Mouse (Mus musculus) monocyte, adult 2 months (primary cell): Measurements from ENCODE around the gene B4galnt2.
"Not testable (repeated sequence)": the region's sequence is repeated elsewhere in the genome, so short reads cannot be mapped to it uniquely, and the experiment has no call there.

Experiments used
- DNase-seq, 2 experiments: peaks; one replicate each; pipeline ENCODE4 v3.0.0; 2022; ENCODE audit warnings: low spot score in 2 of 2, low read depth in 1 of 2

B4galnt2 gene

DNA sequence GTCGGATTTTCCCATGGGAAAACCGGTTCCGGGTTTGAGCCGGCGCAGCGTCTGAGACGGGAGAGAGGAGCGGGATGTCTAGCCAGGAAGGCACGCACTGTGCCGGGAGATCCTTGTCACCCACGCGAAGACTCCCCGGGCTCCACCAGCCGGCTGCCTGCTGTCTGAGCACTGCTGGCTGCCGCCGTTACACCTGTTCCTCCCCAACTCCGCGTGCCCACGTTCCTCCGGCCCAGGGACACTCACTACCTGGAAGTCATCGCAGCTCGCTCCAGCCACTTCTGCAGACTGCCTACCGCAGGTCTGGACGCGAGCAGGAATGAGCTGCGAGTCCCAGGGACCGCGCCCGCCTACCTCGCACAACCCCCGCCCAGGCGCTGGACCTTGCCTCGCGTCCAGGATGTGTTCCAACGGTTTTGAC is at the start of gene B4galnt2:
B4galnt2 (minus strand) TSS at position 321 of the 421 bp plus-strand sequence.
- no peak for DNase-seq

DNA sequence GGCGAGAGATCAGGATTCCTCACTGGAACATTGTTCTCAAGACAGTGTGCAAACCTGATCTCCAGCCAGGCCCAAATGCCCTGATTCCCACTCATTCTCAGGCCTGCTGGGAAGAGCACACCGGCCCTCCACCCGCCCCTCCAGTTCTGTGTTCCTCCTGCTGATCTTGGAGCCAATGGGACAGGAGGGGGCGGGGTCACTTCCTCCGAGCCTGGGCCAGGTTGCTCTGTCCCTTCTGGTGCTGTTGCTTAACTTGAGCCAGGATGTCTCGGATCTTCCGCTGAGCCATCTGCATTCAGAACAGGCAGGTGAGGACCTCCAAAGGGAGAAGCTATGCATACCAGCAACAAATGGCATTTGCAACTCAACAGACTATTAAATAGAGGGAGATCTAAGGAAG is 48.6 kb upstream of the B4galnt2 start:
- no peak for DNase-seq

DNA sequence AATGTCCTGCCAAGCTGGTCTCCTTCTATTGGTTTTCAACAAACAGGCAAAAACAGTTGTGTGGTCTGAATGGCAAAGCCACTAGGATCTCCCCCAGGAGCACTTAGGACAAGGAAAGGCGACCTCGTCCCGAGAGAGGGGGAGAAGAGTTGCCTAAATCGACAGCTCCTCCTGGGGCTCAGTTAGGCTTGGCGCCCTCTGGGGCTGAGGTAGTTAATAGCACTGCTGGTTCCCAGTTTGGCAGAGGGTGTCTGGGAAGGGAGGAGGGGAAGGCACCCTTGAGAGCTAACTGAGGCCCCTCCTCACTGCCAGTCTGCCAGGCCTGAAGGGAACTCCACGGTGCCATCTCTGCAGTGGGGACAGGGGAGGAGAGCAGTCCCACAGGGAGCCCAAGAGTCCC is 44.5 kb upstream of the B4galnt2 start:
- no peak for DNase-seq

DNA sequence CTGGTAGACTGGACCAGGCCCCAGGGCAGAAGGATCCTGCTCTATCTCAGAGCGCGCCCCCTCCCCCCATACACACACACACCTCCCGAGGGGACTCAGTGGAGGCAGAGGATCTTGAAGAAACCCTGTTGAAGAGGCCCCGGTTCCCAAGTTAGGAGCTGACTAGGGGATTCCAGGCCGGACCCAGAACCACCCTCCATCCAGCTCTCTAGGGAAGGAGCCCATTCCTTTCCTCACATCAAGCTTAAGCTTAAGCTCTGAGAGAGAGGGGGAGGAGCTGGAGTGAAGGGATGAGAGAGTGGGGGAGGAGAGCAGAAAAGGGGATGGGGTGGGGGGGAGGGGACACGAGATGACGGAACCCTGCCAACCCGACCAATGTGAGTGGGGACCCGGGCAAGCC is 43.6 kb upstream of the B4galnt2 start:
- no peak for DNase-seq

DNA sequence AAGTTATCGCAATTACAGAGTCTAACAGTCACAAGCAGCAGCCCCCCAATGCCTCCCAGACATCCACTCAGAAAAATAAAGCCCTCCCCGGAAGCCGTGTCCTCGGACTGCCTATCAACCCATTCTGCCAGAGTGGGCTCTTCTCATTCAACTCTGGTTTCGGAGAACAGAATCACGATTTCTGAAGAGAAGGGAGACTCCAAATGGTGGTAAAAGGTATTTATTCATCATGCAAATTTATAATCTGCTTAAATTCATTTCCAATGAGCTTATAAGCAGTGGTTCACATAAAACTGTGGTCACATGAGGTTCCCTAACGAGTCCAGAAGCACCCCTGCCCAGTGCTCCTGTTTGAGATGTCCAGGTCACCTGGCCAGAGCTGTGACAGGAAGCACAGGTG is 42.7 kb upstream of the B4galnt2 start:
- no peak for DNase-seq

DNA sequence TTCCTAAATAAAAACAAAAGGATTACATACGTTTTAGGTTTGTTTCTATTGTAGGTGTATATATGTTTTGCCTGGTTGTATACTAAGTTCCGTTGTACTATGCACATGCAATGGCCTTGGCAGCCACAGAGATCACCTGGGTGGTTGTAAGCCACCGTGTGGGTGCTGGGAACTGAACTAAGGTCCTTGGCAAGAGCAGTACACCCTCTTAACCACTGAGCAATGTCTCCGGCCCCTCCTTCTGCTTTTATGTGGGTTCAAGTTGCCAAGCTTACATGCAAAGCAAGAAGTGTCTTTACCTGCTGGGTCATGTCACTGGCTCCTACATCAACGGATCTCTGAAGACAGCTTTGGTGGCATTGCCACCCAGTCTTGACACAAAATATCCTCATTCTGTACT is 38.6 kb upstream of the B4galnt2 start:
- DNase-seq, result no peak

DNA sequence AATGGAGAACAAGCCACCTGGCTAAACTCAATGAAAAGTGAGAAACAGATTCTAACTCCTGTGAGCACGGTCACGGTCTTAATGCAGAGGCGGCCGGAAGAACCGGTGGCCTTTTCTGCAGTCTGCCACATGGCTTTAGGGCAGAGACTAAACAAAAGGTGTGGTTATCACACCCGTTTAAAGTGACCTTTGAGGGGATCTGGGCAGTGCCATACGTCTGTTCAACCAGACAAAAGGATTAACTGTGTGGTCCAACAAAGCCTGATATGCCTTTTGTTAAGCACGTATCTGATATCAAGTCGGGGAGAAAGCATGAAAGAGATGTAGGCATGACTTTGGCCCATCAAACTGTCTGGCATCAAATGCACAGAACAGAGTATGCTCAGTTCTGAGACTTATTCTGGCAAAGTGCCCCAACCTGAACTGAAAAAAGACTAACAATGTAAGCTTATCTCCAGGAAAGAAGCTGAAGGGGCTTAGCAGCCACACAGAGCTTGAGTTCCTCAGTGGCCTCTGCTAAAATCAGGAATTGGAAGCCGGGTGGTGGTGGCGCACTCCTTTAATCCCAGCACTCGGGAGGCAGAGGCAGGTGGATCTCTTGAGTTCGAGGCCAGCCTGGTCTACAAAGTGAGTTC is 31.3 kb upstream of the B4galnt2 start:
- DNase-seq, result no peak

DNA sequence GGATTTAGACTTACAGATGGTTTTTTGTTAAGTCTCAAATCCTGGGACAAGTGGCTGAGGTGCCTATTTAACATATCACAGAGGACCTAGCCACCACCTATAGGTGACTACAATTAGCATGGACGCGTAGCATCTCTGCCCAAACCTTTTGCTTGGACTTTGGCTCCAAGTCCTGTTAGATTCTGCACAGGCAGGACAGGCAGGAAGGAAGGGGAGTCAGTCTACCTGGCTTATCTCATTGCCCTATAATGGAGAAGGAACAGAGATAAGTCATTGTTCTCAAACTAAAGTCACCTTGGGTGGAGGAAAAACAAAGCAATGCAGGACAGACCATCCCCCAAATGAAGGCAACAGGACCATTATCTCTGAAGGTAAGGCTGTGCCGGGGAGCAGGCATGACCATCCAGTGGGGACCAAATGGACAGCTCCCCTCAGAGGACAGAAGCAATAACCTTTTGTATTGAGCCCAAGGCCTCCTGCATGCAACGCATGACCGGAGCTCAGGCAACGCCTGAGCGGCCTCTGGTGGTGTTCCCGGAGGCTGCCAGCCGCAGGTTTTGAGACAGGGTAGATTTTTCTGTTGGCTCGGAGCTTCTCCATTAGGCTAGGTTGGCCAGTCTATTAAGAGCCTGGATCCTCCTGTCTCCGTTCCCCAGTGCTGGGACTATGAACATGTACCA is 25.3 kb upstream of the B4galnt2 start:
- no peak for DNase-seq

DNA sequence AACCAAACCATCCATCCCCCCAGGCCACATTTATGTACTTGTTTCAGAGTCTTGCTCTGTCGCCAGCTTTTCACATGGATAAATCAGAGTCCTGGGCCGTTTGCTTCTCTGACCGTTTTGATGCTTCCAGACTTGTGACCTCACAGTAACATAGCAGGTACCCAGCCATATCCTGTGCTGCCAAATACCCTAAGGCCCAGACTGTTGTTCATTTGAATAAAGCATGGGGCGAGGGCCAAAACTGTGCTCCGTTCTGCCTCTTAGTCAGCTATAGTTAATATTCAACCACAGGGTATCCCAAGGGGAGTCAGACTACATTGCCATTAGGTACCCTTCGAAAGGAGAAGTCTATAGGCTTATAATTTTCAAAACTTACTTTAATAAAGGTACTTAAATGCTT is 21.7 kb upstream of the B4galnt2 start:
- no peak for DNase-seq

DNA sequence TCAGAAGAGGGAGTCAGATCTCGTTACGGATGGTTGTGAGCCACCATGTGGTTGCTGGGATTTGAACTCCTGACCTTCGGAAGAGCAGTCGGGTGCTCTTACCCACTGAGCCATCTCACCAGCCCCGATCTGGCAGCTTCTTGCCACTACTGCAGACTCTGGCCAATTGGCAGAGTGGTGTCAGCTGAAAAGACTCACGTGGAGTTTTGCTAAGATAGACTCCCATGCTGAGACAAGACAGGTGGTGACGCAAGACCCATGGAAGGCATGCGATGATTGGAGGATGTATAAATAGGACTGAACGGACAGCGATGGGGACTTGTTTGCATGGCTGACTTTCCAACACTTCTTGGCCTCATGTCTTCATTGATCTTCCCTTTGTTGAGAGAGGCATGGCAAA is 17.5 kb upstream of the B4galnt2 start:
- DNase-seq, result not testable (repeated sequence)

DNA sequence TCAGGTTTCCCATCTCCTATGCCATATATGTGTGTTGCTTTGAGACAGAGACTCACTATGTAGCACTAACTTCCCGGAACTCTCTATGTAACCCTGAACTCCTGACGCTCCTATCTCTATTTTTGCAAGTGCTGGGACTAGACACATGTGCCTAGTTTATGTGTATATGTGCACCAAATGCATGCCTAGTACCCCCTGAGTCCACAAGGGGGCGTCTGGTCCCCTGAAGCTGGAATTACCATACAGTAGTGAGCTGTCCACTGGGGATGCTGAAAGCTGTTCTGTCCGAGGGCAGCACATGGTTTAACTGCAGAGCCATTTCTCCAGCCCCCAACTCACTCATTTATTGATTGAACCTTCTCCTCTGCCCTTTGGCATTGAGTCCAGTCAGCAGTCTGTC is 11.7 kb upstream of the B4galnt2 start:
- DNase-seq, result no peak

DNA sequence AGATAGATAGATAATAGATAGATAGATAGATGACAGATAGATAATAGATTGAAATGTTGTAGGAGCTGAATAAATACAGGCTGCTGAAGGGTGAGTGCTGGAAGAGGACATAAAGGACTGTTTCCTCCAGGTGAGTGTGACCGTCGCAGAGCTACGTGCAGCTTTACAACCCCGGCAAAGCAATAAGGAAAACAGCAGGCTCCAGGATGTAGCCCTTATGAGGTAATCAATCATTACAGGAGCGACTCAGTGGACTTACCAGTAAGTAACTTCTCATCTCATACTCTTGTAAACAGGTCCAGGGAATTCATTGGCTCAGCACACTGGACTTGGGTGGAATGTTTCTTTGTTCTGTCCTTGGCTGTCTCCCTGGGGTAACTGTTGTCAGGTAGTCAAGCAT is 11.3 kb upstream of the B4galnt2 start:
- no peak for DNase-seq

DNA sequence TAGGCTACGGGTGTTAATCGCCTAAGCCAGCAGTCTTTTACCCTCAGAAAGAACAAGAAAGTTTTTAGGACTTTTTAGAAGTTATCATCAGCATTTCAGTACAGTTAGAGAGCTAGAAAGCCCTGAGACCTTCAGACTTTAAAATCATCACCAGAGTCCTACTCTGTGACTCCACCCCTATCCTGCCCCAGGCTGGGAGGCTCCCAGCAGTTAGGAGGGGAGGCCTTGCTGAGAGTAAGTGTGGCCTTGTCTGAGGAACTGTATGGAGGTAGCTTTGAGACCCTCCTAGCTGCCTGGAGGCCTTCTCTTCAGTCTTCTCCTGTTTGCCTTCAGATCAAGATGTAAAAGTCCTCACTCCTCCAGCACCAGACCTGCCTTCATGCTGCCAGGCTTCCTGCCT is 9.5 kb upstream of the B4galnt2 start:
- DNase-seq, result no peak

DNA sequence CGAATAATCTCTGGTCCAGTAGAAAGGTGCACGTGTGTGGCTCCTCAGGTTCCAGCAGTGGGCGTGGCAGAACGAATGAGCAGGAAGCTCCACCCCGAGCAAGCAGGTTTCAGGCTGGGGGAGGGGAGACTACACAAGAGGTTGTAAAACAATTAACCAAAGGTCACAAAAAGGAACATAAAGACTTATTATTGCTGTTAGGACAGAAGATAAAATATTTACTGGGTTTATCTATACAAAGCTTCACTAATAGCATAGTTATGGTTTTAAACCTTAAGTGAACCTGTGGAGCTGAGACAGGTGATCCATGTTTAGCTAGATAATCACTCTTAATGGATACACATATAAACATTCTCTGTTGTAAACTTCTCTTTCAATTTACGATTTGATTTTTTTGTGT is 8.8 kb upstream of the B4galnt2 start:
- not testable (repeated sequence) for DNase-seq

DNA sequence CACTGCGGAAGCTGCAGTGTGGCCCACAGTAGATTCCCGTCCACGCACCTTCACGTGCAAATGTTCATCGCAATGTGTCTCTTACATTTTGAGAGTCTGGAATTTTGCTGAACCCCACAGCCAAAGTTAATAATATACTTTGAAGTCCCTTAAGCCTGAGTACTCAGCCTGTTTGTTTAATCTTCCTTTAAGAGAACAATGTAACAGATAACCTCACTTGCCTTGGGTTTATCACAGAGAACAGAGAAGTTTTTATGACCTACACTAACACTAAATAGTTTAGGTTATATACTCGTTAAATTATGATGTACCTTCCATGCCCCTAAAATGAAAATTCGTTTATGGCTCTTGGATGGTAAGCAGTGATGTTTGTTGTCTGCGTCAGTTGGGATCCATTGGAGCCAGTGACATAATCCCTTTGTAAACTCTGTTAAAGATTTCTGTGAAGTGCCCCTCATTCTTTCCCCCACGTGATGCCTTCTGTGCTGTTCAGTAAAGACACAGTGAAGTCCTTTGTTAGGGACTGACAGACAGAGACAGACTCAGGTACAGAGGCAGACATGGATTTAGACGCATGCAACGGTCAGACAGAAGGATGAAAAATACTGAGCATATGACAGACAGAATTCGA is 7.4 kb upstream of the B4galnt2 start:
- DNase-seq, result no peak

DNA sequence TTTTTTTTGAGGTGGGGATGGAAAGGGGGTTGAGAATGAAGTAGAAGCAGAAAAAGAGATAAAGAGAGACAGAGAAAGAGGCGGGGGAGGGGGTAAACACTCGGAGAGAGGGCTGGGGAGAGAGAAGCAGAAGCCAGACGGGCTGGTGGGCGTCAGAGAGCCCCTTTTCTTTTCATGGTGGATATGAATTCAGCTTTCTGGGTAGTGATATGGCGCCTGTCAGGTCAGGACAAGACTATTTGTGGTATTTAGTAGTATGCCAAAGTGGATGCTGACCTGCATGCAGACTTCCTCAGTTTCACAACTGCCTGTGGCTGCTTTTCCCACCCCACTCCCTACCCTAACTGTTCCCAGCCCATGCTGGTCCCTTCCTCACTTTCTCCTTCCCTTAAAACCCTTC is 1.7 kb upstream of the B4galnt2 start:
- no peak for DNase-seq

DNA sequence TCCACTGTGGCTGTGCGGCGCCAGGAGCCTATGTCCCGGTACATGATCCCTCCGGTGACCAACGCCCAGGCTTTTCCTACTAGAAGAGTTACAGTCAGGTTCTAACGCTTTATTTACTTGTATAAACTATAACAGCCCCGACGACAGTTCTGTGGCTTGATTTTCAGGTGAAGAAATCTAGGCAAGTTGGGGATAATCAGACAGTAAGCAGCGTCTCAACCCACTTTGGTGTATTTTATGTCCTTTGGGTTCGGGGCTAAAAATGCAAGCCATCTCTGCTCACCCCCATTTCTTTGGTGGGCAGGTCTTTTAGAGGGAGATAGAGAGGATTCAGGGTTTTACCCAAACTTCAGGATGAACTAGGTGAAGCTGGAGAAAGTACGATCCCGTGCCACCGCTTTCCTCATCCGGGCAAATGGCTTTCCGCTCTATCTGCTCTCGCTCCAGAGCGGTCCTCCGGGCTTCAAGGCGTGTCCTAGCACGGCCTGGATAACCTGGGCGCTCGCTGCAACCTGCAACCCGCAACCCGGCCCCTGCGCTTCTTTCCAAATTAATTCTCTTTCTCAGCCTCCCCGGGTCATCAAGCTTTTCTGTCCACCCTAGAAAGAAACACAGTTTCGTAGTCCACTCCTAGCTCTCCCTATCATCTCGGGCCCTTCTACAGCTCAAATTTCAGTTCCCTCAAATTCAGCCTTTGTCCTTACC is 467 bp upstream of the B4galnt2 start:
- DNase-seq, result no peak

DNA sequence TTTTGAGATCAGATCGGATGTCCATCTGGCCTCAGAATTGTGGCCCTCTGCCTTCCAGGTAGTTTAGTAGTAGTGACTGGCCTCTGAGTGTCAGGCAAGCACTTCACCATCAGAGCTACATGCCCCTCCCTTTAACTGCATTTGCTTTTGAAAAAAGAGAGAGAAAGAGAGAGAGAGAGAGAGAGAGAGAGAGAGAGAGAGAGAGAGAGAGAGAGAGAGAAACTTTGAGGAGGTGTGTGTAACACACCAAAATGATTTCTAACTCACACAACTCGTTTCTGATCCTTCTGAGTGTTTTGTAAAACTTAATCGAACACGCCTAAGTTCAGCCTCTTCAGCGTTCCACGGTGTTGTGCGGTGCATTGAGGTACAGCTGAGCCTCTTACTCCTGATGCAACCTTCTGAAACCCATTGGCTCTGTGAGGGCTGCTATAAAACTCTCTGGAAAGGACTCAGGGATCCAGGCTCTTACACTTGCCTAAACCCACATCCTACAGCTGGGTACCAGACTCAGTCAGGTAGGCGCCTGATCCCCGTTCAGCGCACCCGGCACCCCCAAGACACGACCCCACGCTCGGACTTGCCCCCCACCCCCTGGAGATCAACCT is 628 bp downstream of the B4galnt2 start:
- DNase-seq, result no peak

DNA sequence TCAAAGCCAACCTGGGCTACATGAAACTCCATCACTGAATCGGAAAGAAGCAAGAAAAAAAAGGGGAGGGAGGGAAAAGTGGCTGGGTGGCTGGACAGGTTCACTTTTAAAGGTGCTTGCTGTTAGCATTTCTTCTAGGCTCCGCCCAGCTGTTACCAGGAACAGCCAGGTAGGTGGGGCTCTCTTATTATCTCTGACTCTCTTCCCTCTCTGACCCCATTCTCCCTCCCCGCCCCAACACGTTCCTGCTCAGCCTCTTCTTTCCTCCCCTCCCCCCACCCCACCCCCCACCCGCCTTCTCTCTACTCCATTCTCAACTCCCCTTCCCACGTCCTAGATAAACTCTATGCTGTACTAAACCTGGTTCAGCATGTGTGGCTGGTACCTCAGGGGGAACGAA is 3.1 kb downstream of the B4galnt2 start:
- DNase-seq, result no peak

DNA sequence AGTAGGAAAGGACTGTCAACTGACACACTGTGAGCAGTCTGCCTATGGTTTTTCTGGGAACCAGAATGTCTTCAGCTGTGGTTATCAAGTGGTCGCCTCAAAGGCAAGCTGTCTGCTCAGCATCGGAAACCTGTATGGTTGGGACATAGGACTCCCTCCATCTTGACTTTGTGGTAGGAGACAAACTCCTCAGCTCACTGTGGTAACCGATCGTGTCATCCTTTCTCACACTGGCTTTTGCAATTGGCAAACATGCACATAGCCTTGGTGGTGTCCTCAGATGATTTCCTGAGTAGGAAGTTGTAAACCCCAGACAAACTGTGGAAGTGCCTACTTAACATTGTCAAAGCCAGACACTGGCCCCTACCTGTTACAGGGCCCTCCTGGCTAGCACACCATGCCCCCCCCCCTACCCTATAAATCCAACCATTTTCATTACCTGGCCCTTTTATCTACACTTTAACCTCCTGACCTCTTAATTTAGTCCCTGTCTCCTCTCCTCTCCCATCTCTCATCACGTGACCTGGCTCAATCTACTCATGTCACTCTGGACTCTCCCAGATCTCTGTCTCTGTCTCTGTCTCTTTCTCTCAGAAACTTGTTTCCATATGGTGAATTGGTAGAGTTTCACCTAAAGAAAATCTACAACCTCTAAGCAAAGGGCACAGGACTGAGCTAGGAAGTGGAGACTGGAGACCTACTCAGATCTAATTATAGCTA is 6.7 kb downstream of the B4galnt2 start:
- DNase-seq, result no peak

DNA sequence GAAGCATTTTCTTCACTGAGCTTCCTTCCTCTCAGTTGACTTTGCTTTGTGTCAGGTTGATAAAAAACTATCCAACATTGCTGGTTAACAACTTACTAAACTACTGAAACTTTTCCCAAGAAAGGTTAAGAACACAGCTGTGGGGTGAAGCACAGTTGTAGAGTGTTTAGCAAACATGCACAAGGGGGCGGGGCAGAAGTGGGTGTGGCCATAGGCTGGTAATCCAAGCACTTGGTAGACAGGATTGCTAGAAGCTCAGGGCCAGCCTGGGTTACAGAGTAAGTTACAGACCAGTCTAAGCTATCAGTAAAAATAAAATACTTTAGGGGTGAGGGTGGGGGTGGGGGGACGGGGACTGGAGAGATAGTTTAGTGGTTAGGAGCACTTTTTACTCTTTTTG is 10.4 kb downstream of the B4galnt2 start:
- no peak for DNase-seq
